Mouse (Mus musculus): ENCODE data around the gene Mcur1. TPM values are rescaled to one million over a fixed set of nuclear protein-coding genes. Genes with fewer than 3 reads are reported as not detected.

The Mcur1 gene
- total and polyA plus RNA-seq, 2 experiments: 14.7 to 16.6 TPM

DNA sequence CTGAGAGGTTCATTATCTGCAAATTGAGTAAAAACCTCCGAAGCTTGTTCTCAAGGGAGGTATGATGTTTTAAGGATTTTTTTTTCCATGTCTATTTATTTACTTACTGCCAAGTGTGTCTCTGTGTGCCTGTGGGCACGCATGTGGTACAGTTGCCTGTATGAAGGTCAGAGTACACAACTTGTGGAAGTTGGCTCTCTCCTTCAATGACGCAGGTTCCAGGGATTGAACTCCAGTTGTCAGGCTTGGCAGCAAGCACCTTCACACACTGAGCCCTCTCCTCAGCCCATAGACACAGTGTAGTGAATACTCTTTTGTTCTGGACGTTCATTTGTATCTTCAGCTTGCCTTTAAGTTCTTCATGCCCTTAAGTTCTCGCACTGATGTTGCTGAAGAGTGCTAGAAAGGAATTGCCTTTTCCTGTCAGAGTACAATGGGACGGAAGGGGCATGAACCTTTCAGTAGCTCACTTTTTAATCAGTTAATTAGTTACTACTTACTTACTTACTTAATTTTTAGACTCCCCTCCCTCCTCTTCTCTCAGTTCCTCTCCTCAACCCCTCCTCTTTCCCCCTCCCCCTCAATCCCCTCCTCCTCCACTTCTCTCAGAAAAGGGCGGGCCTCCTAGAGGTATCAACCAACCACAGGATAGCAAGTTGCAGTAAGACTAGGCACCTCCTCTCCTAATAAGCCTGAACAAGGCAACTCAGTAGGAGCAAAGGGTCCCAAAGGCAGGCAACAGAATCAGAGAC is 60.1 kb downstream of the Mcur1 start:
- Histone ChIP-seq H3K36me3 (ENCODE audit: control insufficient read depth, insufficient read depth, low read length) (no peaks in the 10 kb centered on the region), H3K27ac (replicated peaks; ENCODE audit: insufficient read depth, low read depth, low read length) (peak overlapping the region; percentile 84), H3K4me3 (ENCODE audit: insufficient read depth, low read depth, low read length) (no peak overlapping the region), H3K9ac (ENCODE audit: low read depth, low read length) (no peak overlapping the region), H3K79me2 (ENCODE audit: control insufficient read depth, insufficient read depth, low read length) (no peaks in the 10 kb centered on the region), H3K4me1 (ENCODE audit: control insufficient read depth, insufficient read depth, low read length) (peaks cover 7% of the 10 kb centered on the region; the same call in 1 of the 2 replicates), H3K27me3 (ENCODE audit: control insufficient read depth, insufficient read depth, low read length) (no peaks in the 10 kb centered on the region)
- peak; percentile 97 for DNase-seq (ENCODE audit: extremely low read depth, low read depth, low spot score)
- 37% methylated on average over 7 of the region's 7 CpGs for WGBS
- TF ChIP-seq POLR2A (IDR thresholded peaks at IDR 0.05; ENCODE audit: extremely low read depth, insufficient read depth, low read length) (no peak), CTCF (IDR thresholded peaks at IDR 0.05; ENCODE audit: low read depth, low read length) (no peak)

DNA sequence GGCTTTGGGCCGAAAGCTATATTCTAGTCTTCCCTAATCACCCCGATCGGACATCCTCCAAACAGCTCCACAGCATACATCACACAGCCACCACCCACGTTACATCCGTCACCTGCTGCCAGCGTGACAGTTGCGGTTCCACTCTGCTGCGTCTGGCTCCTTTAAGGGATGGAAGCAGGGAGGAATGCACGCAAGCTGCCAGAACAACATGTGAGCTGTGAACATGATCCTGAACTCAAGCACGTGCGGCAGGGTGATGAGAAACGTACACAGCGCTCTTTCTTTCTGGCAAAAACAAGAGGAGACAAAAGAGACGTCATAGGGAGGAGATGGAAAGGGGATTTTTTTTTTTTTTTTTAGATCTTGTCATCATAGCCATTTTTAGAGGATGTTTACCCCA is 61.1 kb downstream of the Mcur1 start:
- no peak overlapping the region for H3K4me3 ChIP-seq (ENCODE audit: insufficient read depth, low read depth, low read length)
- H3K9ac ChIP-seq (ENCODE audit: low read depth, low read length): no peak overlapping the region
- 87% methylated on average over 14 of the region's 14 CpGs for WGBS
- no peaks in the 10 kb centered on the region for H3K36me3 ChIP-seq (ENCODE audit: control insufficient read depth, insufficient read depth, low read length)
- H3K27ac ChIP-seq (replicated peaks; ENCODE audit: insufficient read depth, low read depth, low read length): no peak overlapping the region
- no peaks in the 10 kb centered on the region for H3K27me3 ChIP-seq (ENCODE audit: control insufficient read depth, insufficient read depth, low read length)
- peaks cover 7% of the 10 kb centered on the region; the same call in 1 of the 2 replicates for H3K4me1 ChIP-seq (ENCODE audit: control insufficient read depth, insufficient read depth, low read length)
- TF ChIP-seq POLR2A (IDR thresholded peaks at IDR 0.05; ENCODE audit: extremely low read depth, insufficient read depth, low read length) (no peak), CTCF (IDR thresholded peaks at IDR 0.05; ENCODE audit: low read depth, low read length) (no peak)
- H3K79me2 ChIP-seq (ENCODE audit: control insufficient read depth, insufficient read depth, low read length): no peaks in the 10 kb centered on the region
- DNase-seq (ENCODE audit: extremely low read depth, low read depth, low spot score): peak; percentile 28

- Histone ChIP-seq H3K27ac (replicated peaks; ENCODE audit: insufficient read depth, low read depth, low read length) (no peak overlapping the region), H3K79me2 (ENCODE audit: control insufficient read depth, insufficient read depth, low read length) (no peaks in the 10 kb centered on the region), H3K36me3 (ENCODE audit: control insufficient read depth, insufficient read depth, low read length) (no peaks in the 10 kb centered on the region), H3K27me3 (ENCODE audit: control insufficient read depth, insufficient read depth, low read length) (no peaks in the 10 kb centered on the region), H3K4me1 (ENCODE audit: control insufficient read depth, insufficient read depth, low read length) (peaks cover 7% of the 10 kb centered on the region; the same call in 1 of the 2 replicates), H3K9ac (ENCODE audit: low read depth, low read length) (no peak overlapping the region), H3K4me3 (ENCODE audit: insufficient read depth, low read depth, low read length) (no peak overlapping the region)
- TF ChIP-seq POLR2A (IDR thresholded peaks at IDR 0.05; ENCODE audit: extremely low read depth, insufficient read depth, low read length) (no peak), CTCF (IDR thresholded peaks at IDR 0.05; ENCODE audit: low read depth, low read length) (peak; percentile 39; the same call in 1 of the 2 replicates)
- WGBS: 94% methylated on average over 3 of the region's 3 CpGs
- DNase-seq (ENCODE audit: extremely low read depth, low read depth, low spot score): no peak
Measured at GRCm38 (mm10) chr13:43497769-43498168, 62.2 kb downstream of the Mcur1 start.

- no peak overlapping the region for H3K4me3 ChIP-seq (ENCODE audit: insufficient read depth, low read depth, low read length)
- no peak overlapping the region for H3K9ac ChIP-seq (ENCODE audit: low read depth, low read length)
- 60% methylated on average over 2 of the region's 2 CpGs for WGBS
- no peaks in the 10 kb centered on the region for H3K36me3 ChIP-seq (ENCODE audit: control insufficient read depth, insufficient read depth, low read length)
- TF ChIP-seq CTCF (IDR thresholded peaks at IDR 0.05; ENCODE audit: low read depth, low read length) (no peak), POLR2A (IDR thresholded peaks at IDR 0.05; ENCODE audit: extremely low read depth, insufficient read depth, low read length) (no peak)
- H3K27ac ChIP-seq (replicated peaks; ENCODE audit: insufficient read depth, low read depth, low read length): no peak overlapping the region
- no peaks in the 10 kb centered on the region for H3K27me3 ChIP-seq (ENCODE audit: control insufficient read depth, insufficient read depth, low read length)
- H3K79me2 ChIP-seq (ENCODE audit: control insufficient read depth, insufficient read depth, low read length): no peaks in the 10 kb centered on the region
- peaks cover 7% of the 10 kb centered on the region; the same call in 1 of the 2 replicates for H3K4me1 ChIP-seq (ENCODE audit: control insufficient read depth, insufficient read depth, low read length)
- DNase-seq (ENCODE audit: extremely low read depth, low read depth, low spot score): no peak
Measured at GRCm38 (mm10) chr13:43496660-43497059, 63.3 kb downstream of the Mcur1 start.

- Histone ChIP-seq H3K79me2 (ENCODE audit: control insufficient read depth, insufficient read depth, low read length) (no peaks in the 10 kb centered on the region), H3K9ac (ENCODE audit: low read depth, low read length) (no peak overlapping the region), H3K27ac (replicated peaks; ENCODE audit: insufficient read depth, low read depth, low read length) (no peak overlapping the region), H3K36me3 (ENCODE audit: control insufficient read depth, insufficient read depth, low read length) (no peaks in the 10 kb centered on the region), H3K4me3 (ENCODE audit: insufficient read depth, low read depth, low read length) (no peak overlapping the region), H3K27me3 (ENCODE audit: control insufficient read depth, insufficient read depth, low read length) (no peaks in the 10 kb centered on the region), H3K4me1 (ENCODE audit: control insufficient read depth, insufficient read depth, low read length) (peaks cover 6% of the 10 kb centered on the region; the same call in 1 of the 2 replicates)
- DNase-seq (ENCODE audit: extremely low read depth, low read depth, low spot score): no peak
- no peak for TF ChIP-seq CTCF (IDR thresholded peaks at IDR 0.05; ENCODE audit: low read depth, low read length)
- TF ChIP-seq POLR2A (IDR thresholded peaks at IDR 0.05; ENCODE audit: extremely low read depth, insufficient read depth, low read length): no peak
- WGBS: 93% methylated on average over 7 of the region's 7 CpGs
Measured at GRCm38 (mm10) chr13:43495645-43496044, 64.3 kb downstream of the Mcur1 start.

- DNase-seq (ENCODE audit: extremely low read depth, low read depth, low spot score): no peak
- H3K79me2 ChIP-seq (ENCODE audit: control insufficient read depth, insufficient read depth, low read length): no peaks in the 10 kb centered on the region
- H3K27me3 ChIP-seq (ENCODE audit: control insufficient read depth, insufficient read depth, low read length): no peaks in the 10 kb centered on the region
- no peak for TF ChIP-seq CTCF (IDR thresholded peaks at IDR 0.05; ENCODE audit: low read depth, low read length)
- no peak for TF ChIP-seq POLR2A (IDR thresholded peaks at IDR 0.05; ENCODE audit: extremely low read depth, insufficient read depth, low read length)
- no peak overlapping the region for H3K4me3 ChIP-seq (ENCODE audit: insufficient read depth, low read depth, low read length)
- H3K4me1 ChIP-seq (ENCODE audit: control insufficient read depth, insufficient read depth, low read length): no peaks in the 10 kb centered on the region
- H3K27ac ChIP-seq (replicated peaks; ENCODE audit: insufficient read depth, low read depth, low read length): no peak overlapping the region
- no peaks in the 10 kb centered on the region for H3K36me3 ChIP-seq (ENCODE audit: control insufficient read depth, insufficient read depth, low read length)
- no peak overlapping the region for H3K9ac ChIP-seq (ENCODE audit: low read depth, low read length)
- 95% methylated on average over 7 of the region's 7 CpGs for WGBS
Measured at GRCm38 (mm10) chr13:43493725-43494124, 66.3 kb downstream of the Mcur1 start.
